In the genomic region with DNA sequence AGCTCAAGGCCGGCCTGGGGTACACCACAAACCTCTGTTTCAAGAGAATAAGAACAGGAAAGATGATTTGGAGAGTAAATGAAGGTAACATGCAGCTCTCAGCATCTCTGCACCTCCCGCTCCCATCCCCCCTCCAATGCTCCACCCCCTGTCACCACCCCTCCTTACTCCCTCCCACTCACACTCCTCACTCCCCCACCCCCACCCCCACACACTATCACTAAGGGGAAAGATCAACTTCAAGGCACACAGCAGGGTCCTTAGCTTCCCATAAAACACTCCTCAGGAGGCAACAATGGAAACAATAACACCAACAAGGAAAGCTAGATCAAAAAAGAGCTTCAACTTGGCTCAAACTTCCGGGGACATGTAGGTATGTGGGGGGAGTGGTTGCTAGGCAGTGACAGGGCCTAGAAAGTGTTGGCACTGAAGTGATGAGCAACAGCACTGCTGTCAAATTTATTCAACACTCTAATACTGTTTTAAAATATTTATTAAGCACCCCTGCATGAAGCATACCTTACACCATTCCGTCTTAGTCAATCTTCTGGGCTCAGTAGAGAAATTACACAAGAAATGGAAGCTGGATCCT, we compare ENCODE assay signal across 13 mouse cellular contexts. TPM values are rescaled to one million over a fixed set of nuclear protein-coding genes. Genes with fewer than 3 reads are reported as not detected.
A peak's percentile ranks its signal among the peaks of the same experiment; 100 is the strongest.
DNase-seq lines count a peak whose midpoint lies in the region; ATAC-seq lines count a peak whose summit lies in the region.
"Had no signal": no experiment of that assay in that cellular context is flagged by ENCODE, and none has a peak within 500 bp of the region (broad histone marks: within the 10 kb centered on the region; RNA-seq: fewer than 3 reads in every experiment).

No protein-coding gene starts in this region.

- 0 out of 2 replicates have a peak overlapping the region, but pooled peaks have one; percentile 21 for H3K4me3 ChIP-seq in hindbrain, embryonic 10.5 days
- H3K4me3 ChIP-seq in hindbrain, embryonic 16.5 days (ENCODE audit: low read length), result no peak overlapping the region
- no peak overlapping the region for H3K4me3 ChIP-seq in neural tube, embryonic 15.5 days (replicated peaks)
- no peak overlapping the region for H3K4me3 ChIP-seq in neural tube, embryonic 12.5 days
- H3K4me3 ChIP-seq: liver, embryonic 12.5 days had no signal

- H3K27me3 ChIP-seq in hindbrain, embryonic 10.5 days (ENCODE audit: insufficient read depth, poor library complexity, severe bottlenecking), result peaks cover 9% of the 10 kb centered on the region; the same call in 1 of the 2 replicates
- no peaks in the 10 kb centered on the region for H3K27me3 ChIP-seq in hindbrain, embryonic 16.5 days (replicated peaks; ENCODE audit: control insufficient read depth, insufficient read depth, low read length)
- H3K27me3 ChIP-seq in neural tube, embryonic 15.5 days (replicated peaks), result no peaks in the 10 kb centered on the region
- H3K27me3 ChIP-seq in neural tube, embryonic 12.5 days (replicated peaks), result no peaks in the 10 kb centered on the region
- H3K27me3 ChIP-seq: liver, embryonic 12.5 days had no signal

- 20% methylated on average over 4 of the region's 4 CpGs for WGBS in hindbrain, embryonic 10.5 days
- WGBS in hindbrain, embryonic 16.5 days, result 15% methylated on average over 4 of the region's 4 CpGs
- 9% methylated on average over 4 of the region's 4 CpGs for WGBS in neural tube, embryonic 15.5 days
- 17% methylated on average over 4 of the region's 4 CpGs for WGBS in neural tube, embryonic 12.5 days

- DNase-seq in hindbrain, embryonic 10.5 days (ENCODE audit: low spot score), result peak; percentile 28
- peak; percentile 20 for DNase-seq in neural tube, embryonic 10.5 days (ENCODE audit: extremely low spot score, low spot score)
- peak; percentile 31 for DNase-seq in kidney, postnatal 10 days
- no peak for DNase-seq in adrenal gland, postnatal 14 days
- DNase-seq in lung, postnatal 14 days, result no peak
- DNase-seq: adrenal gland, postnatal 10 days; heart, postnatal 36 days; spleen, adult 18-20 months had no signal

- no peak overlapping the region for H3K9ac ChIP-seq in hindbrain, embryonic 16.5 days (ENCODE audit: low read depth, low read length)
- no peak overlapping the region for H3K9ac ChIP-seq in neural tube, embryonic 15.5 days (replicated peaks)
- H3K9ac ChIP-seq in neural tube, embryonic 12.5 days, result no peak overlapping the region
- H3K9ac ChIP-seq: liver, embryonic 12.5 days had no signal

- no peak overlapping the region for H3K4me2 ChIP-seq in hindbrain, embryonic 16.5 days (ENCODE audit: low read length)
- no peak overlapping the region for H3K4me2 ChIP-seq in neural tube, embryonic 15.5 days
- peak overlapping the region; percentile 30; the same call in 1 of the 2 replicates for H3K4me2 ChIP-seq in neural tube, embryonic 12.5 days (replicated peaks)
- H3K4me2 ChIP-seq: liver, embryonic 12.5 days had no signal

- no peak for ATAC-seq in hindbrain, embryonic 16.5 days
- no peak for ATAC-seq in neural tube, embryonic 15.5 days (ENCODE audit: low FRiP score)
- no peak for ATAC-seq in neural tube, embryonic 12.5 days (ENCODE audit: low FRiP score, low read depth)
- ATAC-seq: liver, embryonic 12.5 days; lung, postnatal 0 days had no signal

- H3K36me3 ChIP-seq in hindbrain, embryonic 10.5 days, result peaks cover 8% of the 10 kb centered on the region
- no peaks in the 10 kb centered on the region for H3K36me3 ChIP-seq in hindbrain, embryonic 16.5 days (ENCODE audit: control insufficient read depth, insufficient read depth, low read length)
- H3K36me3 ChIP-seq in neural tube, embryonic 15.5 days, result no peaks in the 10 kb centered on the region
- H3K36me3 ChIP-seq in neural tube, embryonic 12.5 days, result no peaks in the 10 kb centered on the region

- no peaks in the 10 kb centered on the region for H3K9me3 ChIP-seq in hindbrain, embryonic 10.5 days
- H3K9me3 ChIP-seq in hindbrain, embryonic 16.5 days (ENCODE audit: control insufficient read depth, low read length), result no peaks in the 10 kb centered on the region
- H3K9me3 ChIP-seq in neural tube, embryonic 15.5 days (replicated peaks), result no peaks in the 10 kb centered on the region
- no peaks in the 10 kb centered on the region for H3K9me3 ChIP-seq in neural tube, embryonic 12.5 days
- H3K9me3 ChIP-seq: liver, embryonic 12.5 days had no signal

- peak overlapping the region; percentile 78 for H3K27ac ChIP-seq in hindbrain, embryonic 10.5 days
- H3K27ac ChIP-seq in hindbrain, embryonic 16.5 days (ENCODE audit: low read depth, low read length), result no peak overlapping the region; the same call in 1 of the 2 replicates
- no peak overlapping the region for H3K27ac ChIP-seq in neural tube, embryonic 15.5 days (replicated peaks)
- no peak overlapping the region; the same call in 1 of the 2 replicates for H3K27ac ChIP-seq in neural tube, embryonic 12.5 days
- H3K27ac ChIP-seq: liver, embryonic 12.5 days had no signal

- H3K4me1 ChIP-seq in hindbrain, embryonic 10.5 days (replicated peaks), result peaks cover 51% of the 10 kb centered on the region
- H3K4me1 ChIP-seq in hindbrain, embryonic 16.5 days (ENCODE audit: control insufficient read depth, insufficient read depth, low read depth, low read length), result peaks cover 8% of the 10 kb centered on the region
- H3K4me1 ChIP-seq in neural tube, embryonic 15.5 days, result peaks cover 27% of the 10 kb centered on the region
- H3K4me1 ChIP-seq in neural tube, embryonic 12.5 days, result peaks cover 18% of the 10 kb centered on the region

RNA-seq across cellular contexts. Expression of gene Ndufb4, which starts 1.6 kb away (rescaled TPM):
- 47.6 and 54.3 TPM in 2 replicates for polyA plus RNA-seq in hindbrain, embryonic 10.5 days (2016; fragmentation: Nextera tagmentation; extraction: Ambion mirVana)
- polyA plus RNA-seq in hindbrain, embryonic 16.5 days (2015; fragmentation: Nextera tagmentation; extraction: Ambion mirVana), result 48.5 and 64.7 TPM in 2 replicates
- polyA plus RNA-seq in neural tube, embryonic 15.5 days (2015; fragmentation: Nextera tagmentation; extraction: Ambion mirVana), result 60.2 and 69.7 TPM in 2 replicates
- polyA plus RNA-seq in neural tube, embryonic 12.5 days (2016; fragmentation: Nextera tagmentation; extraction: Ambion mirVana), result 72.5 and 78.5 TPM in 2 replicates
- total RNA-seq in adrenal gland, postnatal 14 days (2021), result 181 and 184 TPM in 2 replicates

Comparison
In these comparisons a context has a peak if more than half of its experiments do, and no peak if none do; other contexts are left out.
1. DNase-seq: peak in hindbrain, embryonic 10.5 days (single experiment), neural tube, embryonic 10.5 days (single experiment) and kidney, postnatal 10 days (single experiment); none in adrenal gland, postnatal 14 days (single experiment) and lung, postnatal 14 days (single experiment).